Mouse (Mus musculus) bone marrow macrophage, adult 2 months (primary cell): Measurements from ENCODE around the gene Zfp825. TPM values are rescaled to one million over a fixed set of nuclear protein-coding genes. Genes with fewer than 3 reads are reported as not detected.
"Not testable (repeated sequence)": the region's sequence is repeated elsewhere in the genome, so short reads cannot be mapped to it uniquely, and the experiment has no call there.

Experiments
- H3K27ac ChIP-seq: 2 replicates; pipeline ENCODE4 v1.5.1; 2012; ENCODE audit warnings: low read depth, low read length; ENCODE audit not compliant: insufficient read depth
- H3K4me1 ChIP-seq: 2 replicates; pipeline ENCODE4 v1.6.1; 2012; ENCODE audit warnings: low read length; ENCODE audit not compliant: control insufficient read depth, insufficient read depth
- H3K4me3 ChIP-seq: 2 replicates; pipeline ENCODE4 v1.5.1; 2012; ENCODE audit warnings: mild to moderate bottlenecking, low read length, moderate library complexity; ENCODE audit not compliant: insufficient read depth
- CTCF ChIP-seq: IDR thresholded peaks from 2 replicates; pipeline ENCODE4 v1.5.1; 2012; ENCODE audit warnings: low read depth, mild to moderate bottlenecking, low read length, moderate library complexity
- POLR2A ChIP-seq: IDR thresholded peaks from 2 replicates; pipeline ENCODE4 v1.6.1; 2012; ENCODE audit warnings: mild to moderate bottlenecking, low read depth, low read length, borderline replicate concordance
- polyA plus RNA-seq: library from polyadenylated mRNA; stranded (reverse); fragments of >200 nt; gene quantifications from 2 replicates; pipeline ENCODE4 v1.2.4, GENCODE M21; 2012; ENCODE audit not compliant: missing spikeins, insufficient read depth, insufficient read length

Zfp825 gene
- polyA plus RNA-seq, 1 experiment: 15.2 TPM

- peak; percentile 58; the same call in 1 of the 2 replicates for TF ChIP-seq POLR2A
- 0 out of 2 replicates have a peak, but pooled peaks have one; percentile 20 for TF ChIP-seq CTCF
- Histone ChIP-seq H3K4me3 (peak overlapping the region; percentile 85), H3K27ac (peak overlapping the region; percentile 95), H3K4me1 (0 out of 2 replicates have a peak, but pooled peaks cover 4% of the 10 kb centered on the region)
Measured at GRCm38 (mm10) chr13:74462699-74463385, 30.9 kb downstream of the Zfp825 start.

- Histone ChIP-seq H3K4me3 (peak overlapping the region; percentile 85), H3K27ac (peak overlapping the region; percentile 29)
- not testable (repeated sequence) for H3K4me1 ChIP-seq
Measured at GRCm38 (mm10) chr13:74462318-74462698, 31.5 kb downstream of the Zfp825 start.

- Histone ChIP-seq H3K4me3 (no peak overlapping the region), H3K27ac (no peak overlapping the region), H3K4me1 (no peaks in the 10 kb centered on the region)
- TF ChIP-seq CTCF (no peak), POLR2A (no peak)
Measured at GRCm38 (mm10) chr13:74439895-74440294, 53.9 kb downstream of the Zfp825 start.

Other genes starting within 250 kb of the Zfp825 start
- 44.4 and 47.8 TPM in 2 replicates for gene Ahrr, start 201.7 kb downstream of the Zfp825 start, polyA plus RNA-seq
- 115 and 120 TPM in 2 replicates for gene Pdcd6, start 176.4 kb downstream of the Zfp825 start, polyA plus RNA-seq
- gene Sdha, start 143.7 kb downstream of the Zfp825 start, polyA plus RNA-seq: 141 and 167 TPM in 2 replicates
- gene Ccdc127, start 143.7 kb downstream of the Zfp825 start, polyA plus RNA-seq: 23.1 and 27.3 TPM in 2 replicates
- gene Lrrc14b, start 130.0 kb downstream of the Zfp825 start, polyA plus RNA-seq: 0.66 and 0.68 TPM in 2 replicates
- 1.6 and 1.9 TPM in 2 replicates for gene Zfp72, start 103.2 kb downstream of the Zfp825 start, polyA plus RNA-seq
- gene Ftl1-ps1, start 94.3 kb downstream of the Zfp825 start, polyA plus RNA-seq: 1,981 and 2,080 TPM in 2 replicates
- gene Erap1, start 145.6 kb upstream of the Zfp825 start, polyA plus RNA-seq: 50.4 and 68.5 TPM in 2 replicates